Mouse (Mus musculus) embryonic facial prominence, embryonic 14.5 days (tissue): ENCODE data around the gene Smim22. TPM values are rescaled to one million over a fixed set of nuclear protein-coding genes. Genes with fewer than 3 reads are reported as not detected.
A peak's percentile ranks its signal among the peaks of the same experiment; 100 is the strongest.

Experiments
- ATAC-seq: fragments of 200-750 bp; cut with Nextera tagmentation; 2 replicates; pipeline ENCODE4 v1.8.0; 2017; ENCODE audit warnings: low read depth, moderate number of reproducible peaks, moderate TSS enrichment
- DNase-seq: peaks from one replicate; pipeline ENCODE4 v3.0.0-alpha.2; 2015; ENCODE audit warnings: low spot score
- H3K27ac ChIP-seq: fragments of 300-500 bp; sonication (generic); replicated peaks from 2 replicates; pipeline ENCODE4 v1.5.1; 2014; ENCODE audit warnings: low read depth, mild to moderate bottlenecking, low read length, moderate library complexity
- H3K27me3 ChIP-seq: fragments of 300-500 bp; sonication (generic); replicated peaks from 2 replicates; pipeline ENCODE4 v1.6.1; 2014; ENCODE audit warnings: low read length; ENCODE audit not compliant: control insufficient read depth, insufficient read depth
- H3K36me3 ChIP-seq: fragments of 300-500 bp; sonication (generic); 2 replicates; pipeline ENCODE4 v1.6.1; 2014; ENCODE audit warnings: low read length, mixed read lengths; ENCODE audit not compliant: control insufficient read depth, insufficient read depth
- H3K4me1 ChIP-seq: fragments of 300-500 bp; sonication (generic); 2 replicates; pipeline ENCODE4 v1.6.1; 2014; ENCODE audit warnings: antibody characterized with exemption, low read length; ENCODE audit not compliant: control insufficient read depth, insufficient read depth
- H3K4me2 ChIP-seq: fragments of 300-500 bp; sonication (generic); 2 replicates; pipeline ENCODE4 v1.6.1; 2014; ENCODE audit warnings: low read depth, mild to moderate bottlenecking, low read length, moderate library complexity, mixed read lengths
- H3K4me3 ChIP-seq: fragments of 300-500 bp; sonication (generic); 2 replicates; pipeline ENCODE4 v1.5.1; 2014; ENCODE audit warnings: low read depth, mild to moderate bottlenecking, low read length
- H3K9ac ChIP-seq: fragments of 300-500 bp; sonication (generic); 2 replicates; pipeline ENCODE4 v1.6.1; 2014; ENCODE audit warnings: low read depth, mild to moderate bottlenecking, low read length, moderate library complexity, mixed read lengths
- H3K9me3 ChIP-seq: fragments of 300-500 bp; sonication (generic); 2 replicates; pipeline ENCODE4 v1.6.1; 2016; ENCODE audit warnings: low read length; ENCODE audit not compliant: control insufficient read depth
- WGBS: fragments of 180-500 bp; shearing (Covaris S2); extraction: QIAGEN DNeasy Blood & Tissue Kit; methylation state at CpG from one replicate; pipeline ENCODE4 v1.1.7; 2014; 5-methylcytosine and 5-hydroxymethylcytosine counted together
- polyA plus RNA-seq: library from polyadenylated mRNA; unstranded; fragments of >200 nt; fragmentation: Nextera tagmentation; extraction: Ambion mirVana; gene quantifications from 2 replicates; pipeline ENCODE4 v1.2.1, GENCODE M21; 2014

Gene Smim22
- polyA plus RNA-seq, 1 experiment from 2014 or later, result 9.3 TPM

DNA sequence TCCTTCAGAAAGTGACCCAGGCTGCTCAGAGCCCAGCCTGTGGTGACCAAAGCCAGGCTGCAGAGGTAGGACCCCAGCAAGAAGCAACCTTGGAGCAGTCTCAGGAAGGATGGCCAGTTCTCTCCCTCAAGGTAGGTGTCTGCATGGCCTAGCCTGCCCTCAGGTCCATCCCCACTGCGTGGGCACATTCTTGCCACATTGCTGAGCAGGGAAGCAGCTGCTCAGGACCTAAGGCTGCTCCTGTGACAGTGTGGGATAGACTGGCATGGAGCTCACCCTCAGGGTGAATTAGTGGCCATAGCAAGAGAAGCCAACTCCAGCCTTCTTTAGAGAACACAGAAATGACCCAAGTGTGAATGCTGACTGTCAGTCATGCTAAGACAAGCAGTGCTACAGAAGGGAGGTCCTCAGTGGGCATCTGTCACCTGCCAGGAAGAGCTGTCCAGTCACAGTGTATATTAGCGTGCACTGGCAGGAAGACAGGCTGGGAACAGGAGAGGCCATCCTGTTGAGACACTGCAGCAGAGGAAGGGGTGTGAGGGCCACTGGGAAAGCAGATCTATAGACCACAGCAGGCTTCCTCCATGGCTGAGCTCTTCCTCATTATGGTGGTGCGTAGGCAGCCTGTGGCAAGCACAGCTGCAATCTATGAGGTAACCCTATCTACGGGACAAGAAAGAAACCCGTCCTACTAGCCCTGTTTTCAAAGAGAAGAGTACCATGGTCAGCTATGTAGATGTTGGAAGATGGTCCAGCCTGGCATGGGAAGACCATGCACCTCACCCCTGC is 37.8 kb upstream of the Smim22 start:
- Histone ChIP-seq H3K27ac (no peak overlapping the region), H3K9me3 (no peaks in the 10 kb centered on the region), H3K4me3 (no peak overlapping the region), H3K9ac (no peak overlapping the region), H3K27me3 (no peaks in the 10 kb centered on the region), H3K36me3 (no peaks in the 10 kb centered on the region), H3K4me1 (no peaks in the 10 kb centered on the region), H3K4me2 (no peak overlapping the region)
- ATAC-seq (no peak), DNase-seq (no peak)
- 82% methylated on average over 5 of the region's 5 CpGs for WGBS

DNA sequence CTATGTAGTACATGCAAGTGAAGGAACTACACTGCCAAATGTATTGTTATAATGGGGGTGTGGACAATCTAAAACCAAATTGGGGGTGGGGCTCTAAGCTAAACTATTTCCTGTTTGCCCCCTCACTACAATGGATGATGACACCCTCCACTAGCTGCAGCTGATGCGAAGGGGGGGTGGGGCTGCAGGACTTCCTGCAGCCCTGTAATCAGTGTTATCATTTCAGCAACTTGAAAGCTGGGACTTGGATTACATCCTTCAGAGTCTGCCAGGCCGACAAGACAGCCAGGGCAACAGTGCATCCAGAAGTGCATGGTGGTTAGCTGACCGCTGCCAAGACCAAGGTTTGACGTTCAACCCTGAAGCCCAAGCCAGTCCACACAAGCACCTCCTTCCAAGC is 35.5 kb upstream of the Smim22 start:
- Histone ChIP-seq H3K9me3 (no peaks in the 10 kb centered on the region), H3K9ac (no peak overlapping the region), H3K4me2 (no peak overlapping the region), H3K4me1 (no peaks in the 10 kb centered on the region), H3K27ac (no peak overlapping the region), H3K27me3 (no peaks in the 10 kb centered on the region), H3K36me3 (no peaks in the 10 kb centered on the region), H3K4me3 (no peak overlapping the region)
- 81% methylated on average over 4 of the region's 4 CpGs for WGBS
- DNase-seq, result peak; percentile 7
- no peak for ATAC-seq

- no peaks in the 10 kb centered on the region for H3K4me1 ChIP-seq
- 88% methylated on average over 5 of the region's 5 CpGs for WGBS
- ATAC-seq, result no peak
These were observed 32.6 kb upstream of the Smim22 start for GRCm38 (mm10) chr16:4974521-4974920.

GRCm38 (mm10) chr16:4976180-4976579 is 30.9 kb upstream of the Smim22 start:
- H3K4me2 ChIP-seq, result no peak overlapping the region
- H3K4me3 ChIP-seq, result no peak overlapping the region
- no peaks in the 10 kb centered on the region for H3K4me1 ChIP-seq
- ATAC-seq, result no peak
- H3K27ac ChIP-seq, result no peak overlapping the region
- H3K36me3 ChIP-seq, result no peaks in the 10 kb centered on the region
- H3K27me3 ChIP-seq, result no peaks in the 10 kb centered on the region
- no peak for DNase-seq
- WGBS, result 71% methylated on average over 2 of the region's 2 CpGs
- no peaks in the 10 kb centered on the region for H3K9me3 ChIP-seq
- no peak overlapping the region for H3K9ac ChIP-seq

More at GRCm38 (mm10) chr16:4974521-4974920, 32.6 kb upstream of the Smim22 start:
- no peak overlapping the region for H3K4me2 ChIP-seq
- H3K27ac ChIP-seq, result no peak overlapping the region
- H3K27me3 ChIP-seq, result no peaks in the 10 kb centered on the region
- no peaks in the 10 kb centered on the region for H3K36me3 ChIP-seq
- H3K9me3 ChIP-seq, result no peaks in the 10 kb centered on the region
- no peak overlapping the region for H3K9ac ChIP-seq
- no peak overlapping the region for H3K4me3 ChIP-seq
- no peak for DNase-seq

GRCm38 (mm10) chr16:4978275-4979051 is 28.6 kb upstream of the Smim22 start:
- Histone ChIP-seq H3K4me2 (no peak overlapping the region), H3K36me3 (no peaks in the 10 kb centered on the region), H3K9ac (no peak overlapping the region), H3K27me3 (no peaks in the 10 kb centered on the region), H3K4me3 (no peak overlapping the region), H3K9me3 (no peaks in the 10 kb centered on the region), H3K27ac (no peak overlapping the region), H3K4me1 (no peaks in the 10 kb centered on the region)
- WGBS, result 48% methylated on average over 5 of the region's 5 CpGs
- DNase-seq (no peak), ATAC-seq (no peak)

GRCm38 (mm10) chr16:4979755-4980380 is 27.2 kb upstream of the Smim22 start:
- no peaks in the 10 kb centered on the region for H3K36me3 ChIP-seq
- ATAC-seq (peak; percentile 77; the same call in 1 of the 2 replicates), DNase-seq (peak; percentile 38)
- H3K9me3 ChIP-seq, result no peaks in the 10 kb centered on the region
- no peak overlapping the region for H3K9ac ChIP-seq
- H3K4me2 ChIP-seq, result no peak overlapping the region
- no peaks in the 10 kb centered on the region for H3K4me1 ChIP-seq
- no peak overlapping the region for H3K4me3 ChIP-seq
- H3K27ac ChIP-seq, result no peak overlapping the region
- no peaks in the 10 kb centered on the region for H3K27me3 ChIP-seq
- 74% methylated on average over 4 of the region's 4 CpGs for WGBS

GRCm38 (mm10) chr16:4984717-4985116 is 22.4 kb upstream of the Smim22 start:
- Histone ChIP-seq H3K27me3 (no peaks in the 10 kb centered on the region), H3K4me2 (no peak overlapping the region), H3K9ac (no peak overlapping the region), H3K4me3 (no peak overlapping the region), H3K4me1 (no peaks in the 10 kb centered on the region), H3K9me3 (no peaks in the 10 kb centered on the region), H3K27ac (no peak overlapping the region), H3K36me3 (no peaks in the 10 kb centered on the region)
- WGBS, result 91% methylated on average over 12 of the region's 12 CpGs
- DNase-seq (no peak), ATAC-seq (no peak)

GRCm38 (mm10) chr16:4993276-4993675 is 13.8 kb upstream of the Smim22 start:
- ATAC-seq, result no peak
- WGBS, result 72% methylated on average over 4 of the region's 4 CpGs

More at GRCm38 (mm10) chr16:4993276-4993675, 13.8 kb upstream of the Smim22 start:
- H3K9me3 ChIP-seq, result no peaks in the 10 kb centered on the region
- H3K4me3 ChIP-seq, result no peak overlapping the region
- no peaks in the 10 kb centered on the region for H3K36me3 ChIP-seq
- H3K4me1 ChIP-seq, result no peaks in the 10 kb centered on the region
- DNase-seq, result no peak
- H3K27me3 ChIP-seq, result no peaks in the 10 kb centered on the region
- H3K27ac ChIP-seq, result no peak overlapping the region
- no peak overlapping the region for H3K4me2 ChIP-seq
- H3K9ac ChIP-seq, result no peak overlapping the region
